Mouse (Mus musculus): ENCODE data around the gene Fbxl17. TPM values are rescaled to one million over a fixed set of nuclear protein-coding genes. Genes with fewer than 3 reads are reported as not detected.

Fbxl17 gene
- total and polyA plus RNA-seq, 3 experiments, result 5.0 to 9.7 TPM; not detected in 1

DNA sequence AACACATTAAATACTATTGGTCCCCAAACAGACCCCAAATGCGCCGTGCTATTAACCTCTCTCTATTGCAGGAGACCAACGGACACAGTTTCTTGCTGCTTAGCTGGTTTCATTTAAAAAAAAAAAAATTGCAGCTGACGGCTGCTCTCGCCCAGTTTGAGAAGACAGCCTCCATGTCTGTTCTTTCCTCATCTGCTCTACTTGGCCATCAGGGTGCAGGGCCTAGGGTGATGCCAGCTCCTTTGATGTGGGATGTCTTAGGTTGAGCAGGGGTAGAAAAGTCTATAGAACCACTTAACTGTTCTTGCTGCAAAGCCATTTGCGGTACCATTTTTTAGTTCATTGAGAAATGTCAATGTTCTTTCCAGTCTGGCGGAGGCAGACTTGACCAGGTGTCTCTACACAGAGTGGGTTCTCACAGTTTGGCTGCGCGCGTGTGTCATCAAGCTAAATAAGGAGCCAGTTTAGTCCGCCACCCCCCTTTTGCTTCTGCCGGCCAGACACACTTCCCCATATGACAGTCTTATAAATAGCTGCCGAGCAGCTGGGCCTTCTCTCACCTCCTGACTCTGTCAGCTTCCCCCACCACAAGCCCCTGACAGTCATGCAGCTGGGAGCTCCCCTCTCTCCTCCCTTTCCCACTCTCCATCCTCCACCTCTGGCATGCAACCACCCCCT is 487.8 kb downstream of the Fbxl17 start:
- no peak for DNase-seq (ENCODE audit: low read depth, low spot score)
- Histone ChIP-seq H3K79me2 (ENCODE audit: control insufficient read depth, insufficient read depth, low read length, poor library complexity) (no peaks in the 10 kb centered on the region), H3K4me1 (ENCODE audit: control insufficient read depth in 1 of 2, insufficient read depth in 2 of 2, low read length in 2 of 2) (no peaks in the 10 kb centered on the region), H3K27ac (ENCODE audit: control insufficient read depth, low read depth, low read length) (no peak overlapping the region), H3K9me3 (replicated peaks; ENCODE audit: insufficient read depth, low read length) (no peaks in the 10 kb centered on the region), H3K9ac (ENCODE audit: control insufficient read depth, low read depth, low read length, poor library complexity, severe bottlenecking) (no peak overlapping the region), H3K4me3 (ENCODE audit: control insufficient read depth in 1 of 2, insufficient read depth in 1 of 2, low read depth in 2 of 2, low read length in 2 of 2) (no peak overlapping the region), H3K27me3 (ENCODE audit: control insufficient read depth in 1 of 2, insufficient read depth in 2 of 2, low read length in 2 of 2) (no peaks in the 10 kb centered on the region), H3K36me3 (ENCODE audit: control insufficient read depth in 1 of 2, insufficient read depth in 2 of 2, low read length in 2 of 2) (no peaks in the 10 kb centered on the region)
- TF ChIP-seq CHD2 (IDR thresholded peaks at IDR 0.05; ENCODE audit: low read length), result no peak
- TF ChIP-seq GATA1 (IDR thresholded peaks at IDR 0.05; ENCODE audit: low read depth, low read length), result no peak
- no peak for TF ChIP-seq ETS1 (IDR thresholded peaks at IDR 0.05; ENCODE audit: low read depth, low read length)
- TF ChIP-seq POLR2A (IDR thresholded peaks at IDR 0.05; ENCODE audit: control insufficient read depth in 1 of 2, insufficient read depth in 1 of 2, low read depth in 1 of 2, low read length in 2 of 2, poor library complexity in 1 of 2), result no peak
- TF ChIP-seq MXI1 (IDR thresholded peaks at IDR 0.05; ENCODE audit: low read depth, low read length), result no peak
- TF ChIP-seq RAD21 (IDR thresholded peaks at IDR 0.05; ENCODE audit: low read depth, low read length), result no peak
- TF ChIP-seq GABPA (IDR thresholded peaks at IDR 0.05; ENCODE audit: low read depth, low read length), result no peak
- TF ChIP-seq TAL1 (IDR thresholded peaks at IDR 0.05; ENCODE audit: low read length), result no peak
- no peak for TF ChIP-seq POLR2AphosphoS2 (IDR thresholded peaks at IDR 0.05; ENCODE audit: low read length)
- TF ChIP-seq NRF1 (IDR thresholded peaks at IDR 0.05; ENCODE audit: insufficient read depth, low read depth, low read length, poor library complexity, severe bottlenecking), result no peak
- TF ChIP-seq E2F4 (IDR thresholded peaks at IDR 0.05; ENCODE audit: borderline replicate concordance, low read depth, low read length), result no peak
- no peak for TF ChIP-seq ZNF384 (IDR thresholded peaks at IDR 0.05; ENCODE audit: low read depth, low read length)
- TF ChIP-seq MYC (IDR thresholded peaks at IDR 0.05; ENCODE audit: low read depth, low read length), result no peak
- no peak for TF ChIP-seq ZC3H11A (IDR thresholded peaks at IDR 0.05; ENCODE audit: low read depth, low read length)
- TF ChIP-seq EP300 (IDR thresholded peaks at IDR 0.05; ENCODE audit: low read depth in 1 of 2, low read length in 2 of 2), result no peak
- no peak for TF ChIP-seq USF1 (IDR thresholded peaks at IDR 0.05; ENCODE audit: low read depth, low read length)
- no peak for TF ChIP-seq JUND (IDR thresholded peaks at IDR 0.05; ENCODE audit: low read depth, low read length)

DNA sequence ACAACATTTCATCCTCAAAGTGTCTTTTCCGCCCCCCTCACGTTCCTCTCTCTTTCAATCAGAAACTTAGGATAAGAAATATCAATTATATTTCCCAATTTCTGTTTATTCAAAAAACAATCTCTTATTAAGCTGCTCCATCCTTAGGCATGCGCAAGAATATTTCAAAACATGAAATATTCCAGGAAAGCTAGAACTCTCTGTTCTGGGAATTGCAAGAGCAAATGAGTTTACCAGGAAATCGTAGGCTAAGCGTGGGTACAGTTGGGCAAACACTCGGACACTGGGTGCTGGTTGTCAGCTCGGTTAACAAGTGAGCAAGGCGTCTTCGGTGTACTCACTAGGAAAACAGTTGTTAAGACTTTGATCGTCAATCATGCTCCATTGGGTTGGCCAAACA is 489.0 kb downstream of the Fbxl17 start:
- H3K4me3 ChIP-seq (ENCODE audit: control insufficient read depth in 1 of 2, insufficient read depth in 1 of 2, low read depth in 2 of 2, low read length in 2 of 2), result no peak overlapping the region
- no peaks in the 10 kb centered on the region for H3K36me3 ChIP-seq (ENCODE audit: control insufficient read depth in 1 of 2, insufficient read depth in 2 of 2, low read length in 2 of 2)
- no peak for DNase-seq (ENCODE audit: low read depth, low spot score)
- H3K9ac ChIP-seq (ENCODE audit: control insufficient read depth, low read depth, low read length, poor library complexity, severe bottlenecking), result no peak overlapping the region
- H3K27me3 ChIP-seq (ENCODE audit: control insufficient read depth in 1 of 2, insufficient read depth in 2 of 2, low read length in 2 of 2), result no peaks in the 10 kb centered on the region
- H3K9me3 ChIP-seq (replicated peaks; ENCODE audit: insufficient read depth, low read length), result no peaks in the 10 kb centered on the region
- no peaks in the 10 kb centered on the region for H3K4me1 ChIP-seq (ENCODE audit: control insufficient read depth in 1 of 2, insufficient read depth in 2 of 2, low read length in 2 of 2)
- TF ChIP-seq POLR2AphosphoS2 (IDR thresholded peaks at IDR 0.05; ENCODE audit: low read length), result no peak
- H3K27ac ChIP-seq (ENCODE audit: control insufficient read depth, low read depth, low read length), result no peak overlapping the region
- no peaks in the 10 kb centered on the region for H3K79me2 ChIP-seq (ENCODE audit: control insufficient read depth, insufficient read depth, low read length, poor library complexity)

Data from MEL (cell line).